Mouse (Mus musculus) brain, adult 2 months (tissue): ENCODE results near the gene Cryga.
"Not testable (repeated sequence)": the region's sequence is repeated elsewhere in the genome, so short reads cannot be mapped to it uniquely, and the experiment has no call there.

Experiments used
- DNase-seq: peaks from one replicate; pipeline ENCODE4 v3.0.0; 2011; ENCODE audit warnings: low read depth, low spot score

Gene Cryga

GRCm38 (mm10) chr1:65091566-65091965, 11.6 kb downstream of the Cryga start:
- DNase-seq: peak; percentile 52

- no peak for DNase-seq
Measured at GRCm38 (mm10) chr1:65090370-65090769, 12.8 kb downstream of the Cryga start.

DNA sequence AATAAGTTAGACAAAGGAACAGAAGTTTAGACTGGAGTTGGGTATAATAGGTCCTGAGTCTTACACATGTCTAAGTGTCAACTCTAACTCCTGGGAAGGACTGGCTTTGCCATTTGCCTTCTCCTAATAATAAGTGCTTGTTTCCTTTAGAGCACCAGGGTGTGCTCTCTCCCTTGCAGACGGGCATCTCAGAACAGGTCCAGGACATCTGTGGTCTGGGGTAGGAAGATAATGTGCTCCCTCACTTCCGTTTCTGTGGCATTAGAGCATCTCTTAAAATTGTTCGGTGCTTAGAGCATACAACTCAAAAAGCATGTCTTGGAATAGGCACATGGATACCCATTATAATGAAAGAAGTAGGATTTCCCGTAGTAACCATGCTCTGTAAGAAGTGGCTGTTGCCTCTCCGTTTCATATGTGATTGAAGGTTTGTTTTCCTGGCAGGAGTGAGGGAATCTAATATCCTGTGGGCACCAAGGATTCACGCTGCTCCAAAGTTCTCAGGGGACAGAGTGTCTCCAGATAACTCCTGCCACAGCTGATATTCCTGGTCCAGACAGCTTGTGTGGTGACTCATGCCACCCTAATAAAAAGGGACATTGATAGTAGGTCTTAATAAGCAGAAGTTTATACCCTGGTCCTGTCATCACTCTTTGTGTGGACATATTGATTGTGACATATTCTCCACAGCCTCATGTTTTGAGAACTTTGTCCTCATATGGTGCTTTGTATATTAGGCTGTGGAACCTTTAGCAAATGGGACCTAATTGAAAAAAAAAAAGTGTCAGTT, 14.4 kb downstream of the Cryga start:
- no peak for DNase-seq

GRCm38 (mm10) chr1:65082188-65082587, 21.0 kb downstream of the Cryga start, which contains the start of gene Crygb:
Gene Crygb, minus strand, starts transcription at chr1:65082288.
- DNase-seq: no peak

DNA sequence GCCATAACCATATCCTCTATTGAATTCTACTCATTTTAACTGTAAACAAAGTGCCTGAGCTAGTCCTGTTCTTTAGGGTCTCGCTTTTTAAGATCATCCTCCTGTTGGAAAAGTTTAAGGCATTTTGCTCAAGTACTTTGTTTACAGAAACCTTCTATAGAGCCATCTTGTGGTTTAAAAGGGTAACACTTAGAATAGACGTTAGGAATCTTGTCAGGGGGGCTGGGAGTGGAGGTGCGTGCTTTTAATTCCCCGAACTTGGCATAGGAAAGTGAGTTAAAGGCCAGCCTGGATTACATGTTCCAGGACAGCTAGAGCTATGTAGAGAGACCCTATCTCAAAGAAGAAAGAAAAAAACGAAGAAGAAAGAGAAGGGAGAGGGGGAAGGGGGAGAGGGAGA, 27.6 kb downstream of the Cryga start:
- peak; percentile 3 for DNase-seq

DNA sequence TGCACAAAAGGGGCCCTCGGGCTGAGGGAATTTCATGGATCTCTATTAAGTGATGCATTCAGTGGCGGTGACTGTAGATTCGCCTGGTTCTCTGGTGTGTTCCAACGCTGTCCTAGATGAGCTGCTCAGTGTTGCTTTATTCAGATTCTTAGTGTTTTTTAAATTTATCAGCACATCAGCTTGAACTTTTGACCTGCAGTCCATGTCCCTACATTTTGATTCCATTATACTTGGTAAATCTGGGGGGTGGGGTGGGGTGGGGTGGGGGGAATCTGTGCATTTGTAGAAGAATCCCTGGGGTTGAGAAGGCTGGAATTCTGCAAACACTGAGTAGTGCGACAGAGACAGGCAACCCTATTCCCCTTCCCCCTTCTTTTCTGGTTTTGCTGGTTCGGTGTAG, 29.6 kb downstream of the Cryga start, which contains the start of gene Crygc:
TSS of gene Crygc (minus strand) at position 101 of the 400 bp plus-strand sequence.
- DNase-seq: no peak

DNA sequence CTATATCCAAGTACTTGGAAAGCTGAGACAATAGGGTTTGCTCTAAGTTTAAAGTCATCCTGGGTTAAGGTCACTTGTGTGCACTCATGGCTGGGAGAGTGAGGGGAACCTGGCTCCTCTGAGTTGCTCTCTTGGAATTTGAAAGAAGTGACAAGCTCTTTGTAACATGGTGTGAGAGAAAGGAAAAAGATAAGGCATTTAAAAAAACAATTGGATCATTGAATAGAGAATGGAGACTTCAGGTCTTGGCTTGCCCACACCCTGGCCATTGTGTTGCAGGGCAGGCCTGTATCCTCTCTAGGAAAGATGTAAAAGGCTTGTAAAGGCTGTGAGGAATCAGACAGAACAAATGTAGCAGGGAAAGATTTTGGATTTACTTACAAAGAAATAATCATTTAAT, 35.3 kb downstream of the Cryga start:
- DNase-seq: no peak

GRCm38 (mm10) chr1:65064201-65064600, 39.0 kb downstream of the Cryga start:
- DNase-seq: no peak

- no peak for DNase-seq
Measured at GRCm38 (mm10) chr1:65063352-65063751, 39.8 kb downstream of the Cryga start, which contains the start of gene Crygd. Gene Crygd, minus strand, starts transcription at chr1:65063452.

- DNase-seq: no peak
Measured at GRCm38 (mm10) chr1:65052140-65052539, 51.0 kb downstream of the Cryga start.

- no peak for DNase-seq
Measured at GRCm38 (mm10) chr1:65051696-65052095, 51.5 kb downstream of the Cryga start.

- DNase-seq: not testable (repeated sequence)
Measured at GRCm38 (mm10) chr1:65050952-65051351, 52.2 kb downstream of the Cryga start, which contains the start of gene Cryge. Gene Cryge, minus strand, starts transcription at chr1:65051149.
